Mouse (Mus musculus): ENCODE measurements around the gene Camta1. TPM values are rescaled to one million over a fixed set of nuclear protein-coding genes. Genes with fewer than 3 reads are reported as not detected.
A peak's percentile ranks its signal among the peaks of the same experiment; 100 is the strongest.

Gene Camta1
- polyA plus RNA-seq, 1 experiment from 2014 or later, result 61.9 TPM

DNA sequence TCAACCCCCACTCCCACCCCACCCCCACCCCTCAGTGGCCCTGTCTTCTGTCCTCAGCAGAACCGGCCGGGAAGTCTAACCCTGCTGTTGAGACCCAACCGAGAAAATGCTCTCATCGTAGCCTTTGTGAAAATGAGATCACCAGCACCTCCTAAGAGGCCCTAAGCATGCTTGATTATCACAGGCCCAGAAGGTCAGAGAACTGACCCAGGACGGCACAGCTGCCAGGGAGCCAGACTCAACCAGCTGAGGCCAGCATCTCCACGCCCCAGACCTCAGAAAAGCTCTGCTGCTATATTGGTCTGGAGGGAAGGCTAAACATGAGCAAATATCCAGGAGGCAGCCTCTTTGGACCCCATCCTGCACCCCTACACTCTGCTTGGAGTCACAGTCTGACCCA, 321.1 kb downstream of the Camta1 start:
- TF ChIP-seq CTCF (IDR thresholded peaks at IDR 0.05; ENCODE audit: low read depth) (no peak), EP300 (optimal IDR thresholded peaks at IDR 0.05) (no peak)
- no peak overlapping the region for H3K27ac ChIP-seq (replicated peaks)
- no peaks in the 10 kb centered on the region for H3K4me1 ChIP-seq (replicated peaks; ENCODE audit: control insufficient read depth, insufficient read depth)
- no peak overlapping the region for H3K4me2 ChIP-seq (replicated peaks; ENCODE audit: low read depth)
- DNase-seq (ENCODE audit: low spot score) (no peak), ATAC-seq (ENCODE audit: low FRiP score, low TSS enrichment) (peak; percentile 38; the same call in 1 of the 2 replicates)
- 70% methylated on average over 6 of the region's 6 CpGs for WGBS
- no peaks in the 10 kb centered on the region for H3K27me3 ChIP-seq (ENCODE audit: control insufficient read depth, insufficient read depth, low read length)
- H3K9ac ChIP-seq (ENCODE audit: low read length), result no peak overlapping the region
- no peaks in the 10 kb centered on the region for H3K9me3 ChIP-seq (ENCODE audit: control insufficient read depth, low read length)
- no peaks in the 10 kb centered on the region for H3K36me3 ChIP-seq (ENCODE audit: control insufficient read depth, insufficient read depth, low read length)
- H3K4me3 ChIP-seq (ENCODE audit: low read depth, low read length), result no peak overlapping the region

DNA sequence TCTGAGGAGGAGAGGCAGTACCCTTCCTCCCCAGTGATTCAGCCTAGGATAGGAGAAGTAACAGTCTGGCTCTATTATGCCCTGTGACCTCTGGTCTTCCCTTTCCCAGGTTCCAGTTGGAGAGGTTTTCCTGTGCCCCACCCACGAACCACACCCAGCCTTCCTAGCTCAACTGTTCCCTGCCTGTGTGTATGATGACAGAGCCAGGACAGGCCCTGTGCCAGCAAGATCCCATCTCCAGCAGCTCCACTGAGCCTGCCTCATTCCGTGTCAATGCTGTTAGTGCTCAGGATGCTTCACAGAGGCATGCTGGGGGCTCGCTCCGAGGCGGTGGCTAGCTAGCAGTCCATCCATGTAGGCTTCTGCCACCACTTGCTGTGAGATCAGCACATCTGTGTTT, 321.8 kb downstream of the Camta1 start:
- TF ChIP-seq EP300 (optimal IDR thresholded peaks at IDR 0.05), result no peak
- Histone ChIP-seq H3K4me2 (replicated peaks; ENCODE audit: low read depth) (no peak overlapping the region), H3K36me3 (ENCODE audit: control insufficient read depth, insufficient read depth, low read length) (no peaks in the 10 kb centered on the region), H3K4me3 (ENCODE audit: low read depth, low read length) (no peak overlapping the region), H3K27ac (replicated peaks) (0 out of 2 replicates have a peak overlapping the region, but pooled peaks have one; percentile 18), H3K9ac (ENCODE audit: low read length) (no peak overlapping the region), H3K9me3 (ENCODE audit: control insufficient read depth, low read length) (no peaks in the 10 kb centered on the region), H3K4me1 (replicated peaks; ENCODE audit: control insufficient read depth, insufficient read depth) (no peaks in the 10 kb centered on the region), H3K27me3 (ENCODE audit: control insufficient read depth, insufficient read depth, low read length) (no peaks in the 10 kb centered on the region)
- DNase-seq (ENCODE audit: low spot score) (no peak), ATAC-seq (ENCODE audit: low FRiP score, low TSS enrichment) (no peak; the same call in 1 of the 2 replicates)
- 59% methylated on average over 5 of the region's 5 CpGs for WGBS

DNA sequence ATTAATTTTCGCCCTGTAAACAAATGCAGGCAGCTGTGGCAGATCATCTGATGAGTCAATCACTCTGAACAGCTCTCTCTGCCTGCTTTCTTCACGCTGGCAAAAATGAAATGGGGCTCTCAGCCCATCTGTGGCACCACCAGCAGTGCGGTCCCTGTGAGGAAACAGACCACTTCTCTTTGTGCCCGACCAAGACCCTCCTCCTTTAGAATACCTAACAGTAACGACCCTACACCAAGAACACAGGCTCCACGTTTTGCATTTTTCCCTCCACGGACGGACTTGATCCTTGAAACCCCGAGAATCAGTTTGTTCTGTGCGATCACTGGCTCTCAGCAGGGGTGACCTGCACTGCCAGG, 322.5 kb downstream of the Camta1 start:
- no peak for ATAC-seq (ENCODE audit: low FRiP score, low TSS enrichment)
- TF ChIP-seq EP300 (optimal IDR thresholded peaks at IDR 0.05) (no peak), CTCF (IDR thresholded peaks at IDR 0.05; ENCODE audit: low read depth) (no peak)
- Histone ChIP-seq H3K4me1 (replicated peaks; ENCODE audit: control insufficient read depth, insufficient read depth) (no peaks in the 10 kb centered on the region), H3K27me3 (ENCODE audit: control insufficient read depth, insufficient read depth, low read length) (no peaks in the 10 kb centered on the region), H3K4me2 (replicated peaks; ENCODE audit: low read depth) (no peak overlapping the region), H3K27ac (replicated peaks) (no peak overlapping the region), H3K9me3 (ENCODE audit: control insufficient read depth, low read length) (no peaks in the 10 kb centered on the region), H3K9ac (ENCODE audit: low read length) (no peak overlapping the region), H3K36me3 (ENCODE audit: control insufficient read depth, insufficient read depth, low read length) (no peaks in the 10 kb centered on the region), H3K4me3 (ENCODE audit: low read depth, low read length) (no peak overlapping the region)
- WGBS, result 74% methylated on average over 10 of the region's 10 CpGs
- no peak for DNase-seq (ENCODE audit: low spot score)

DNA sequence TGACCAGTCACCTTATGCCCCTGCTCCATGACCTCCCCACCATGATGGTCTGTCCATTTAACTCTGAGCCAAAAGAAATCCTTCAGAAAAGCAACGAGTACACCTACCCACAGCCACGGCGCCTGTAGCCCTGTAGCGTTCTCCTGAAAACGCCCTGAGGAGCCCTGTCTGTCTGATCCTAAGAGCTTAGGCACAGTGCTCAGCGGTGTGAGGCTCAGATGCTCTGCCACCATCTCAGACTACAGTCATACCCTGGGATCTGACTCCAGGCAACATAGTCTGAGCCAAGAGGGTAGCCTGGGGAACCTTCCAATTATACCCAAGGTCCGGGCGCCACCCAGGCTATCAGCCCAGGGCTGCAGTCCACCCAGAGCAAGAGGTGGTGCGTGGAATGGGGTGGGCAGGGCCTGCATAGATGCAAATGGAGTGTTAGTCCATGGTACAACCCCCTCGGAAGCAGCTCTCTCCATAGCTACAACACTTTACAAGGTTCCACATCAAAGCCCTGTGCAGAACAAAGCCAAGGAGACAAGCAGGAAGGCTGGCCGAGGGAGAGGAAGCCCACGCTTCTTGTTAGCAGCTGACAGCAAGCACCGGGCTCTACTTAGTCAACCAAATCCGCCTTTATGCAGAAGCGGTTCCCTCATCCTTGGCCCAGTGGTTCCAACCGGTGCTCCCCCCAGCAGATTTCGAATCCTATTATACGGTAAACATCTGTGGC, 323.1 kb downstream of the Camta1 start:
- Histone ChIP-seq H3K4me2 (replicated peaks; ENCODE audit: low read depth) (no peak overlapping the region), H3K9me3 (ENCODE audit: control insufficient read depth, low read length) (no peaks in the 10 kb centered on the region), H3K36me3 (ENCODE audit: control insufficient read depth, insufficient read depth, low read length) (no peaks in the 10 kb centered on the region), H3K4me1 (replicated peaks; ENCODE audit: control insufficient read depth, insufficient read depth) (no peaks in the 10 kb centered on the region), H3K27me3 (ENCODE audit: control insufficient read depth, insufficient read depth, low read length) (no peaks in the 10 kb centered on the region), H3K4me3 (ENCODE audit: low read depth, low read length) (no peak overlapping the region), H3K27ac (replicated peaks) (no peak overlapping the region), H3K9ac (ENCODE audit: low read length) (no peak overlapping the region)
- TF ChIP-seq CTCF (IDR thresholded peaks at IDR 0.05; ENCODE audit: low read depth), result no peak
- TF ChIP-seq EP300 (optimal IDR thresholded peaks at IDR 0.05), result no peak
- ATAC-seq (ENCODE audit: low FRiP score, low TSS enrichment) (no peak), DNase-seq (ENCODE audit: low spot score) (no peak)
- WGBS, result 76% methylated on average over 18 of the region's 18 CpGs

DNA sequence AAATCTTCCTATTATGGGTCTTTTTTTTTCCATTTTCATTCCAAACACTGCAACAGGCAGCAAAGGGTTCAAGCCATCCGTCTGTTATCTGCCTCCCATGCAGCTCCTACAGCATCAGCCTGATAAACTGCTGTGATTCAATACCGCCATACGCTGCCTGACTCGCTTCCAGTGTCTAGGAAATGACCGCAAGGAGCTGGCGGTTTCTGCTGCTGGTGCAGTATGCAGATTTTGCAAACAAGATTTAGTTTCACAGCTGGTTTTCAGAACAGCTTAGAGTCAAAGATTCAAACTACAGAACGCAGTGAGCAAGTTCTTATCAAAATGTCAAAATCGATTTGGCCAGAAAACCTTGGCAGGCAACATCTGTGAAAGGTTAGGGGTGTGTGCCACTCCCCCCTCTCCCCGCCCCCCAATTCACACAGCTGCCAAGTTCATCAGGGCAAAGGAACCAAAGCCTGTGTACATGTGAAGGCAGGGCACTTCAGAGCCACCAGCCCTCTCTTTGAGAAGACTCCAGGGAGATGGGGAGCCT, 325.7 kb downstream of the Camta1 start:
- DNase-seq (ENCODE audit: low spot score) (no peak), ATAC-seq (ENCODE audit: low FRiP score, low TSS enrichment) (no peak)
- no peaks in the 10 kb centered on the region for H3K36me3 ChIP-seq (ENCODE audit: control insufficient read depth, insufficient read depth, low read length)
- TF ChIP-seq EP300 (optimal IDR thresholded peaks at IDR 0.05) (no peak), CTCF (IDR thresholded peaks at IDR 0.05; ENCODE audit: low read depth) (no peak)
- H3K4me2 ChIP-seq (replicated peaks; ENCODE audit: low read depth), result no peak overlapping the region
- no peak overlapping the region for H3K27ac ChIP-seq (replicated peaks)
- H3K27me3 ChIP-seq (ENCODE audit: control insufficient read depth, insufficient read depth, low read length), result no peaks in the 10 kb centered on the region
- H3K4me3 ChIP-seq (ENCODE audit: low read depth, low read length), result no peak overlapping the region
- no peaks in the 10 kb centered on the region for H3K9me3 ChIP-seq (ENCODE audit: control insufficient read depth, low read length)
- no peak overlapping the region for H3K9ac ChIP-seq (ENCODE audit: low read length)
- no peaks in the 10 kb centered on the region for H3K4me1 ChIP-seq (replicated peaks; ENCODE audit: control insufficient read depth, insufficient read depth)
- 21% methylated on average over 9 of the region's 9 CpGs for WGBS

DNA sequence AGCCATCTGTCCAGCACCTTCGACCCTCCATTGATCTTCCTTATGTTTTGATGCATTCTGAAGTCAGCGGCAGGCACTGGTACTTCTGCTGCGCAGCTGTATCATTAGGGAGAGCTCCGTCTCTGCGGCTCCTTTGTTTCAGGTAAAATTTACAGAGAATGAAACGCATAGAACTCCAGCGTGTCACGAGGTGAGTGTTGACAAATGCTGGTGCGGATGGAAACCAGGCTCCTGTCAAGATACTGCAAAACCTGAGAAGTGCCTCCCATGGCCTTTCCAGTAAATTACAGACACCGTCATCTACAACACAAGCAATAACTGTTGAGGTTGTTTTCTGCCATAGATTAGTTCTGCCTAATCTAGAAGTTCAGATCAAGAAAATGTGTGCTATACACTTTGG, 328.2 kb downstream of the Camta1 start:
- Histone ChIP-seq H3K27ac (replicated peaks) (no peak overlapping the region), H3K36me3 (ENCODE audit: control insufficient read depth, insufficient read depth, low read length) (no peaks in the 10 kb centered on the region), H3K4me1 (replicated peaks; ENCODE audit: control insufficient read depth, insufficient read depth) (no peaks in the 10 kb centered on the region), H3K4me3 (ENCODE audit: low read depth, low read length) (no peak overlapping the region), H3K27me3 (ENCODE audit: control insufficient read depth, insufficient read depth, low read length) (no peaks in the 10 kb centered on the region), H3K9me3 (ENCODE audit: control insufficient read depth, low read length) (no peaks in the 10 kb centered on the region), H3K9ac (ENCODE audit: low read length) (no peak overlapping the region), H3K4me2 (replicated peaks; ENCODE audit: low read depth) (no peak overlapping the region)
- no peak for TF ChIP-seq CTCF (IDR thresholded peaks at IDR 0.05; ENCODE audit: low read depth)
- no peak for TF ChIP-seq EP300 (optimal IDR thresholded peaks at IDR 0.05)
- ATAC-seq (ENCODE audit: low FRiP score, low TSS enrichment), result no peak
- WGBS, result 49% methylated on average over 10 of the region's 10 CpGs
- DNase-seq (ENCODE audit: low spot score), result no peak

Data from stomach, postnatal 0 days (tissue).